8 mouse cellular contexts compared by ENCODE assay signal in the genomic region with DNA sequence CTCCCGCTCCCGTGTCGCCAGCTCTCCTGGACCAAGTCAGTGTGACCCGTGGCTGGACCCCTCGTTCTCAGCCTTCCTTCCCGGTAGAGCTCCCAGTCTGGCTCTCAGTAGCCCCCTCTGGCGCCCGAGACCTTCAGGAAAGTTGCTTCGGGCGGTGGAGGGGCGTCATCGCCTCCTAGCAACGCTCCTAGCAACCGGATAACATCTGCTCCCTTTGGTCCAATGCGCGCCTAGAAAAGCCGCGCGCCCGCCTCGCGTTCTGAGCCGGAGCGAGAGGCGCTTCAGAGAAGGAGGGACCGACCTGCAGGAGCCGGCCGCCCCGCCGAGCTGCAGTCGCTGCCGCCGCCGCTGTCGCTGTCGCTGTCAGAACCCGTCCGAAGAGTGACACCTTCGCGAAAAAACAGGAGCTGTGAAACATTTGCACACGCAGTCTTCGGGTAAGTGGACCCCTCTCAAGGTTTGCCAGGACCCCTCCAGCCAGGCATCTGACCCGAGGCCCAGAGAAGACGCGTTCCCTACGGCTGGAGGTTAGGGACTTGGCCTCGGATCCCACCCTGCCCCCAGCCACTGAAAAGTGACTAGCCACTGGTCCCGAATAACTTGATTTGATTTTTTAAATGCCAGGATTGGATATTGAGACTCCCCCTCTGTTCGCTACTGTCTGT. TPM values are rescaled to one million over a fixed set of nuclear protein-coding genes. Genes with fewer than 3 reads are reported as not detected.
DNase-seq lines count a peak whose midpoint lies in the region; ATAC-seq and TF ChIP-seq lines count a peak whose summit lies in the region.

No protein-coding gene starts in this region.

- peak overlapping the region; percentile 53 for H3K4me3 ChIP-seq in forebrain, embryonic 10.5 days
- peak overlapping the region; percentile 55 for H3K4me3 ChIP-seq in heart, embryonic 13.5 days
- H3K4me3 ChIP-seq in kidney, embryonic 16.5 days (ENCODE audit: low read length): peak overlapping the region; percentile 49
- H3K4me3 ChIP-seq in limb, embryonic 14.5 days (replicated peaks; ENCODE audit: low read length): peak overlapping the region; percentile 43
- H3K4me3 ChIP-seq in midbrain, postnatal 0 days (ENCODE audit: low read depth, low read length): peak overlapping the region; percentile 52
- peak overlapping the region; percentile 90 for H3K4me3 ChIP-seq in testis, adult 2 months (ENCODE audit: control insufficient read depth, low read depth, low read length)

- no peaks in the 10 kb centered on the region for H3K36me3 ChIP-seq in forebrain, embryonic 10.5 days (replicated peaks)
- no peaks in the 10 kb centered on the region for H3K36me3 ChIP-seq in heart, embryonic 13.5 days
- H3K36me3 ChIP-seq in kidney, embryonic 16.5 days (ENCODE audit: insufficient read depth, low read length): no peaks in the 10 kb centered on the region
- H3K36me3 ChIP-seq in limb, embryonic 14.5 days (ENCODE audit: control insufficient read depth, insufficient read depth, low read length): no peaks in the 10 kb centered on the region
- H3K36me3 ChIP-seq in midbrain, postnatal 0 days (ENCODE audit: insufficient read depth, low read length): no peaks in the 10 kb centered on the region
- peaks cover 4% of the 10 kb centered on the region for H3K36me3 ChIP-seq in testis, adult 2 months (ENCODE audit: control insufficient read depth, insufficient read depth, low read length)

- WGBS in forebrain, embryonic 10.5 days: under 1% methylated on average over 49 of the region's 49 CpGs
- under 1% methylated on average over 49 of the region's 49 CpGs for WGBS in heart, embryonic 13.5 days
- under 1% methylated on average over 49 of the region's 49 CpGs for WGBS in kidney, embryonic 16.5 days
- under 1% methylated on average over 39 of the region's 49 CpGs for WGBS in limb, embryonic 14.5 days
- under 1% methylated on average over 49 of the region's 49 CpGs for WGBS in midbrain, postnatal 0 days

- peak overlapping the region; percentile 56; the same call in 1 of the 2 replicates for H3K27ac ChIP-seq in forebrain, embryonic 10.5 days
- H3K27ac ChIP-seq in heart, embryonic 13.5 days (replicated peaks): no peak overlapping the region
- no peak overlapping the region for H3K27ac ChIP-seq in kidney, embryonic 16.5 days (ENCODE audit: low read length)
- H3K27ac ChIP-seq in limb, embryonic 14.5 days (replicated peaks; ENCODE audit: low read depth, low read length): no peak overlapping the region
- no peak overlapping the region for H3K27ac ChIP-seq in midbrain, postnatal 0 days (ENCODE audit: low read depth, low read length)
- H3K27ac ChIP-seq in testis, adult 2 months (ENCODE audit: control insufficient read depth, insufficient read depth, low read depth, low read length): peak overlapping the region; percentile 96

- H3K9me3 ChIP-seq in forebrain, embryonic 10.5 days: no peaks in the 10 kb centered on the region
- H3K9me3 ChIP-seq in heart, embryonic 13.5 days: no peaks in the 10 kb centered on the region
- 0 out of 2 replicates have a peak, but pooled peaks cover 4% of the 10 kb centered on the region for H3K9me3 ChIP-seq in kidney, embryonic 16.5 days (ENCODE audit: low read length)
- no peaks in the 10 kb centered on the region for H3K9me3 ChIP-seq in limb, embryonic 14.5 days (ENCODE audit: control insufficient read depth, low read length)
- no peaks in the 10 kb centered on the region for H3K9me3 ChIP-seq in midbrain, postnatal 0 days (ENCODE audit: low read length)

- peak; percentile 87 for TF ChIP-seq CTCF in midbrain, postnatal 0 days (IDR thresholded peaks at IDR 0.05)
- TF ChIP-seq CTCF in testis, adult 2 months (IDR thresholded peaks at IDR 0.05; ENCODE audit: control insufficient read depth, insufficient read depth, insufficient replicate concordance, low read depth, low read length): no peak

- DNase-seq in brain, embryonic 18.5 days (ENCODE audit: low read depth, low spot score): peak; percentile 86
- peak; percentile 92 for DNase-seq in forebrain, embryonic 10.5 days (ENCODE audit: extremely low spot score, low spot score)
- peak; percentile 95 for DNase-seq in limb, embryonic 14.5 days (ENCODE audit: low spot score)
- peak; percentile 96 for DNase-seq in midbrain, postnatal 0 days (ENCODE audit: low spot score)
- no peak for DNase-seq in T-cell, adult 2 months (ENCODE audit: low spot score)

- H3K9ac ChIP-seq in heart, embryonic 13.5 days: peak overlapping the region; percentile 69
- peak overlapping the region; percentile 44 for H3K9ac ChIP-seq in kidney, embryonic 16.5 days (replicated peaks; ENCODE audit: low read length)
- peak overlapping the region; percentile 47; the same call in 1 of the 2 replicates for H3K9ac ChIP-seq in limb, embryonic 14.5 days (ENCODE audit: low read depth, low read length, severe bottlenecking)
- H3K9ac ChIP-seq in midbrain, postnatal 0 days (replicated peaks; ENCODE audit: low read length, poor library complexity, severe bottlenecking): peak overlapping the region; percentile 48

- peak overlapping the region; percentile 83 for H3K4me2 ChIP-seq in heart, embryonic 13.5 days
- peak overlapping the region; percentile 94 for H3K4me2 ChIP-seq in kidney, embryonic 16.5 days (replicated peaks; ENCODE audit: low read depth, low read length)
- peak overlapping the region; percentile 84 for H3K4me2 ChIP-seq in limb, embryonic 14.5 days (replicated peaks; ENCODE audit: low read depth, low read length, severe bottlenecking)
- H3K4me2 ChIP-seq in midbrain, postnatal 0 days (ENCODE audit: low read depth, low read length, poor library complexity, severe bottlenecking): peak overlapping the region; percentile 82

- peak; percentile 81; the same call in 1 of the 2 replicates for ATAC-seq in heart, embryonic 13.5 days (ENCODE audit: extremely low read depth, insufficient number of reproducible peaks, low FRiP score, low TSS enrichment)
- ATAC-seq in kidney, embryonic 16.5 days (ENCODE audit: low FRiP score, low TSS enrichment): peak; percentile 96
- ATAC-seq in limb, embryonic 14.5 days (ENCODE audit: low FRiP score, low read depth): peak; percentile 96
- ATAC-seq in midbrain, postnatal 0 days (ENCODE audit: low FRiP score): peak; percentile 91

- no peak for TF ChIP-seq POLR2A in limb, embryonic 14.5 days (IDR thresholded peaks at IDR 0.05; ENCODE audit: borderline replicate concordance, extremely low read depth, insufficient read depth, insufficient read length)
- no peak for TF ChIP-seq POLR2A in testis, adult 2 months (IDR thresholded peaks at IDR 0.05; ENCODE audit: control insufficient read depth, low read depth, low read length)

- peaks cover 47% of the 10 kb centered on the region for H3K27me3 ChIP-seq in forebrain, embryonic 10.5 days (ENCODE audit: poor library complexity, severe bottlenecking)
- H3K27me3 ChIP-seq in heart, embryonic 13.5 days (replicated peaks): peaks cover 49% of the 10 kb centered on the region
- H3K27me3 ChIP-seq in kidney, embryonic 16.5 days (ENCODE audit: insufficient read depth, low read length): peaks cover 34% of the 10 kb centered on the region
- peaks cover 24% of the 10 kb centered on the region for H3K27me3 ChIP-seq in limb, embryonic 14.5 days (ENCODE audit: control insufficient read depth, insufficient read depth, low read length)
- no peaks in the 10 kb centered on the region; the same call in 1 of the 2 replicates for H3K27me3 ChIP-seq in midbrain, postnatal 0 days (ENCODE audit: insufficient read depth, low read length)
- H3K27me3 ChIP-seq in testis, adult 2 months (ENCODE audit: control insufficient read depth, insufficient read depth, low read length): no peaks in the 10 kb centered on the region

- peaks cover 15% of the 10 kb centered on the region for H3K4me1 ChIP-seq in forebrain, embryonic 10.5 days
- peaks cover 13% of the 10 kb centered on the region for H3K4me1 ChIP-seq in heart, embryonic 13.5 days
- peaks cover 8% of the 10 kb centered on the region for H3K4me1 ChIP-seq in kidney, embryonic 16.5 days (ENCODE audit: insufficient read depth, low read length)
- H3K4me1 ChIP-seq in limb, embryonic 14.5 days (ENCODE audit: control insufficient read depth, insufficient read depth, low read length): peaks cover 10% of the 10 kb centered on the region
- H3K4me1 ChIP-seq in midbrain, postnatal 0 days (ENCODE audit: insufficient read depth, low read length): peaks cover 5% of the 10 kb centered on the region; the same call in 1 of the 2 replicates
- peaks cover 10% of the 10 kb centered on the region for H3K4me1 ChIP-seq in testis, adult 2 months (ENCODE audit: control insufficient read depth, insufficient read depth, low read length)

RNA-seq across cellular contexts. Expression of gene Gm11042, which starts 32.0 kb away (rescaled TPM):
- not detected in 2 replicates for polyA plus RNA-seq in forebrain, embryonic 10.5 days (2016; fragmentation: Nextera tagmentation; extraction: Ambion mirVana)
- not detected in 2 replicates for polyA plus RNA-seq in heart, embryonic 13.5 days (2015; fragmentation: Nextera tagmentation; extraction: Ambion mirVana)
- not detected in 2 replicates for polyA plus RNA-seq in kidney, embryonic 16.5 days (2015; fragmentation: Nextera tagmentation; extraction: Ambion mirVana)
- polyA plus RNA-seq in limb, embryonic 14.5 days (2012; rRNA removed): not detected in 2 replicates
- polyA plus RNA-seq in limb, embryonic 14.5 days (2014; fragmentation: Nextera tagmentation; extraction: Ambion mirVana): not detected in 2 replicates
- not detected in 2 replicates for total RNA-seq in midbrain, postnatal 0 days (2014; rRNA removed)
- polyA plus RNA-seq in midbrain, postnatal 0 days (2015; fragmentation: Nextera tagmentation; extraction: Ambion mirVana): not detected in 2 replicates
- polyA plus RNA-seq in testis, adult 2 months (2012; rRNA removed): not detected in 2 replicates

Comparison
In these comparisons a context has a peak if more than half of its experiments do, and no peak if none do; other contexts are left out.
1. H3K27ac ChIP-seq: peak in forebrain, embryonic 10.5 days (single experiment) and testis, adult 2 months (single experiment); none in heart, embryonic 13.5 days (single experiment), kidney, embryonic 16.5 days (single experiment), limb, embryonic 14.5 days (single experiment) and midbrain, postnatal 0 days (single experiment).
2. Peak in every context shown above with its lines, with median percentiles within 50 percentile points of each other: H3K4me3 ChIP-seq, ATAC-seq, H3K4me2 ChIP-seq and H3K9ac ChIP-seq.